Mouse (Mus musculus): ENCODE results near the gene Adora3. TPM values are rescaled to one million over a fixed set of nuclear protein-coding genes. Genes with fewer than 3 reads are reported as not detected.

The Adora3 gene
- polyA plus RNA-seq, 1 experiment from 2014 or later, result 0.43 TPM

DNA sequence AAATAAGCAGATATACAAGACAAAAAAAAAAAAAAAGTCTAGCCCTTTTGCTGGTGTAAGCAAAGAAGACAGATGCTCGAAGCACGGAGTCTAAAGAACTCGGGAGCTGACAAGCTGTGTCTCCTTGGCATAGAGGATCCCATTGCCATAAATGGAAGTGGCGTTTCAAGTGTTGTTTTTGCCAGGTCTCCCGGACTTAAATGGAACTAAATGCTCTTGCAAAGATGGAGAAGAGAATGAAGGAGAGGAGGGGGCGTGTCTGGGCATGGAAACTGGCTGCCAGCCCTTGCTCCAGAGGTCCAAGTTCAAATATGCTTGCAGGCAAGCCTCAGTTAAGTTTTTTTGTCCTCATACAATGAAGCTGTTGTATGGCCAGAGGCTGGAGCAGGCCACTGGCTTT, 1.4 kb downstream of the Adora3 start:
- Histone ChIP-seq H3K9me3 (ENCODE audit: control insufficient read depth) (no peaks in the 10 kb centered on the region), H3K27ac (ENCODE audit: low read depth, low read length) (no peak overlapping the region), H3K4me1 (replicated peaks; ENCODE audit: control insufficient read depth, insufficient read depth, low read length) (peaks cover 6% of the 10 kb centered on the region; the same call in 1 of the 2 replicates), H3K4me3 (ENCODE audit: low read depth, low read length) (no peak overlapping the region), H3K9ac (ENCODE audit: low read depth, low read length) (no peak overlapping the region), H3K36me3 (ENCODE audit: control insufficient read depth, insufficient read depth) (no peaks in the 10 kb centered on the region), H3K27me3 (replicated peaks; ENCODE audit: control insufficient read depth, insufficient read depth, low read length) (no peaks in the 10 kb centered on the region), H3K4me2 (replicated peaks; ENCODE audit: low read depth) (no peak overlapping the region)
- no peak for TF ChIP-seq CTCF (IDR thresholded peaks at IDR 0.05; ENCODE audit: low read depth)
- WGBS, result 42% methylated on average over 6 of the region's 6 CpGs
- no peak for ATAC-seq

DNA sequence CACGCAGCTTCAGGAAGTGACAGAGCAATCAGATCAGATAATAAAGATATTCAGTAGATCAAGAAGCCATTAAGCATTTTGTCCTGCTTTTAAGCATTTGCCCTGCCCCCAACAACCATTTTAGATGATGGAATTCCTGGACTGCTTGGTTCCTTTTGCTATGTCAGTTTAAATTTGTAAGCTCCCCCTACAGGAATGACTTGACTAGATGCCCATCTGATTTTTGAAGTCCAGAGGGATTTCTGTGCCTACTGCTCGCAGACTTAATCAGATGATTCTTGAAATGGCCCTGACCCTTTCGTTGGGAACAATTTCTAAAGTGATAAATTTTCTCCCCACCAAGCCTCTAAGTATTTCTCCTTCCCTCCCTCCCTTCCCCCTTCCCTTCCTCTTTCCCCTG, 1.9 kb downstream of the Adora3 start:
- ATAC-seq, result no peak

DNA sequence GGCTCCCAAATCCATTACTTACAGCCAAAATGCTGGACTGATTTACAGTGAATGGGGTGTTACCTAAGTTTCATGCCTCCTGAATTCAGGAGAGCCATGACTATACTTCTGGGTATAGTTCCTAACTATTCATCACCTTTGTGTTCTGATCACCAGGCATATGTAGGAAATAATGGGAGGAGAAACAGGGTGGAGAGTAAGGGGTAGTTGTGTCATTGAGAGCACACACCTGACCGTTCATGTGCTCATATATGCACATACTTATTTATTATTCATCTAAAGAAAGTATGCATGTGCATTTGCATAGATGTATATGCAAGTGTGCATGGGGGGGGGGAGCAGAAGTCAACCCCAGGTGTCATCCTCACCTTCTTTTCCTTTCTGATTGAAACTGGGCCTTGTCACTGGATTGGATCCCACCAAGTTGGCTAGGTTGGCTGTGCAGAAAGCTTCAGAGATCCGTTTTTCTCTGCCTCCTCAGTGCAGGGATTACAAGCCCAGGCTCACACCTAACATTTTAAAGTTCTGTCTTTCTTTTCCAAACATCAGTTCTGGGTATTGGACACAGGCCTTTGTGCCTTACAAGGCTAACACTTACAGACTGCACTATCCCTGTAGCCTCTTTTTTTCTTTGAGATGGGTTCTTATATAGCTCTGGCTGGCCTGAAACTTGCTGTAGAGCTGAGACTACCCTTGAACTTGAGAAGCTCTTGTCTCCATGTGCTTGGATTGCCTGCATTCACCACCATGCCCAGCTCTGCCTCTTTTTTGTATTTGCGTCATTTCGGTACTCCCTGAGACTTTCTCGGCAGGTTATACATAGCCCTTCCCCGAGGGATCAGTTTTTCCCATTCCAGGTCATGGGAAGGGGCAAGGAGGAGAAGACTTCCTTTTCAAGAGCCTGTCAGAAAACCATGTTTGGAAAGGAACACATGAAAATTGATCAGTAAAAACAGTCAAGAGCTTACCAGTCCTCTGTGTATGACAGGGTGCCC, 3.1 kb downstream of the Adora3 start:
- Histone ChIP-seq H3K36me3 (ENCODE audit: control insufficient read depth, insufficient read depth) (no peaks in the 10 kb centered on the region), H3K4me3 (ENCODE audit: low read depth, low read length) (no peak overlapping the region), H3K27ac (ENCODE audit: low read depth, low read length) (no peak overlapping the region), H3K27me3 (replicated peaks; ENCODE audit: control insufficient read depth, insufficient read depth, low read length) (no peaks in the 10 kb centered on the region), H3K9me3 (ENCODE audit: control insufficient read depth) (no peaks in the 10 kb centered on the region), H3K4me2 (replicated peaks; ENCODE audit: low read depth) (no peak overlapping the region), H3K9ac (ENCODE audit: low read depth, low read length) (no peak overlapping the region), H3K4me1 (replicated peaks; ENCODE audit: control insufficient read depth, insufficient read depth, low read length) (no peaks in the 10 kb centered on the region)
- WGBS, result 79% methylated on average over 6 of the region's 6 CpGs
- no peak for TF ChIP-seq CTCF (IDR thresholded peaks at IDR 0.05; ENCODE audit: low read depth)
- no peak for ATAC-seq

More for the DNA sequence above, 1.9 kb downstream of the Adora3 start:
- peaks cover 6% of the 10 kb centered on the region; the same call in 1 of the 2 replicates for H3K4me1 ChIP-seq (replicated peaks; ENCODE audit: control insufficient read depth, insufficient read depth, low read length)
- H3K9me3 ChIP-seq (ENCODE audit: control insufficient read depth), result no peaks in the 10 kb centered on the region
- no peak overlapping the region for H3K4me2 ChIP-seq (replicated peaks; ENCODE audit: low read depth)
- H3K27me3 ChIP-seq (replicated peaks; ENCODE audit: control insufficient read depth, insufficient read depth, low read length), result no peaks in the 10 kb centered on the region
- no peak overlapping the region for H3K27ac ChIP-seq (ENCODE audit: low read depth, low read length)
- TF ChIP-seq CTCF (IDR thresholded peaks at IDR 0.05; ENCODE audit: low read depth), result 0 out of 2 replicates have a peak, but pooled peaks have one; percentile 3
- 43% methylated on average over 3 of the region's 3 CpGs for WGBS
- no peak overlapping the region for H3K9ac ChIP-seq (ENCODE audit: low read depth, low read length)
- no peaks in the 10 kb centered on the region for H3K36me3 ChIP-seq (ENCODE audit: control insufficient read depth, insufficient read depth)
- H3K4me3 ChIP-seq (ENCODE audit: low read depth, low read length), result no peak overlapping the region

DNA sequence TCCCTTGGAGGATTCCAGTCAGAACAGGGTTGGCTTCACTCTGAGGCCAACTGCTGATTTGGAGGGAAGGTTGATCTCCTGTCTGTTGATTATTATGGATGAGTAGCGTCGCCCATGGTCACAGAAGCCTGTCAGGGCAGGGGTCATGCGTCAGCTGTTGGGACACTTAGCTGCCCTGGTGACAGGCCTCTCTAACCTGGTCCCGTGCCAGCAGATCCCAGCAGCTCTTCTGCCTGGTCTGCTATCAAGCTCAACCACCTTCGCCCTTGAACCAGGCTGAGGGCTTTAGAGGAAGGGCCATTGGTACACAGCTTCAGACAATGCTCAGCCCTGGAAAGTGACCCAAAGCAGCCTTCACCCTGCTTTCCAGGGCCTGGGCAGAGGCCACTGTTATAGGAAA, 5.4 kb downstream of the Adora3 start:
- Histone ChIP-seq H3K4me3 (ENCODE audit: low read depth, low read length) (no peak overlapping the region), H3K4me2 (replicated peaks; ENCODE audit: low read depth) (no peak overlapping the region), H3K9ac (ENCODE audit: low read depth, low read length) (no peak overlapping the region), H3K4me1 (replicated peaks; ENCODE audit: control insufficient read depth, insufficient read depth, low read length) (no peaks in the 10 kb centered on the region), H3K27ac (ENCODE audit: low read depth, low read length) (no peak overlapping the region), H3K27me3 (replicated peaks; ENCODE audit: control insufficient read depth, insufficient read depth, low read length) (no peaks in the 10 kb centered on the region), H3K36me3 (ENCODE audit: control insufficient read depth, insufficient read depth) (no peaks in the 10 kb centered on the region), H3K9me3 (ENCODE audit: control insufficient read depth) (no peaks in the 10 kb centered on the region)
- 70% methylated on average over 5 of the region's 5 CpGs for WGBS
- ATAC-seq, result no peak
- TF ChIP-seq CTCF (IDR thresholded peaks at IDR 0.05; ENCODE audit: low read depth), result no peak

DNA sequence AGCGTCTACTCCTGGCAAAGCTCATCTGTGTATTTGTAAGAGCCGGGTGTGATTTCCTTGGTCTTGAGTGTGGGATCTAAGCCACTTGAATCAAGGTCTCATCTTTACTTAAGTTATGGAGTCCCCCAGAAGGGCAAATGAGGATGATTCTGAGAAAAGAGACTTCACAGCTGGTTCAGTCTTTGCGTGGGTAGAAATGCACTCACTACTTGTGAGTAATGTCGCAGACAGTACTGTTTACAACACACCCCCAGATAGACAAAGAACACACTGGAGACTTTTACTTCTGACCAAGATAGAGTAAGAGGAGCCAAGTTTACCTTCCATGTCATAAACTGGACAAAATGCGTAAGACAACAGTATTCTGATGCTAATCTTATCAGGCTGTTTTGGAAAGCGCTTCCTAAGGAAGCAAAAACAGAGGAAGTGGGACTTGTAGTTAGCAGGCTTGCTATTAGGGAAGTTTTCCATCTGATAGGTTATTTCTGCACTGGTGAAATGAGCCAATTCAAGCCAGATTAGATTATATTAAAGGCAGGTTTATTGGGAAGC, 6.7 kb downstream of the Adora3 start:
- 64% methylated on average over 6 of the region's 6 CpGs for WGBS
- no peak for TF ChIP-seq CTCF (IDR thresholded peaks at IDR 0.05; ENCODE audit: low read depth)
- no peak for ATAC-seq
- Histone ChIP-seq H3K9ac (ENCODE audit: low read depth, low read length) (no peak overlapping the region), H3K4me2 (replicated peaks; ENCODE audit: low read depth) (no peak overlapping the region), H3K9me3 (ENCODE audit: control insufficient read depth) (no peaks in the 10 kb centered on the region), H3K4me3 (ENCODE audit: low read depth, low read length) (no peak overlapping the region), H3K36me3 (ENCODE audit: control insufficient read depth, insufficient read depth) (no peaks in the 10 kb centered on the region), H3K27me3 (replicated peaks; ENCODE audit: control insufficient read depth, insufficient read depth, low read length) (no peaks in the 10 kb centered on the region), H3K4me1 (replicated peaks; ENCODE audit: control insufficient read depth, insufficient read depth, low read length) (no peaks in the 10 kb centered on the region), H3K27ac (ENCODE audit: low read depth, low read length) (no peak overlapping the region)

DNA sequence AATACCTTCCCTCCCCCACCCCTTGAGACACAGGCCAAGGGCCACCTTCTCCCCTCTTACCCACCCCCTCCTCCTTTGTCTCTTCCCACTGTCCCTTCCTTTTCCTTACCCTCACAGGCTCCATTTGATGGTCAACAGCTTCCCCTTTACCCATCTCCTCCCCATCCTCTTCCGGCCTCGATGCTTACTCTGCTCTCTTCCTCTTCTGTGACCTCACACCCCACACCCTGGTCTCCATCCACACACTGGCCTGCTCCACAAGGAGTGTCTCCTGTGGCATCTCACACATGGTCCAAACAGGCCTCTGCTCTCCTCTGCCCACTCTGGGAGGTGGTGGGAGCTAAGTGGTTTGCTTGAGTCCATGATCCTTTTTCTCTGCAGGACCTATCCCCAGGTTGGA, 7.3 kb downstream of the Adora3 start:
- no peak overlapping the region for H3K27ac ChIP-seq (ENCODE audit: low read depth, low read length)

More for the DNA sequence above, 7.3 kb downstream of the Adora3 start:
- 93% methylated on average over 2 of the region's 2 CpGs for WGBS
- no peak for TF ChIP-seq CTCF (IDR thresholded peaks at IDR 0.05; ENCODE audit: low read depth)
- no peaks in the 10 kb centered on the region for H3K4me1 ChIP-seq (replicated peaks; ENCODE audit: control insufficient read depth, insufficient read depth, low read length)
- no peak overlapping the region for H3K4me2 ChIP-seq (replicated peaks; ENCODE audit: low read depth)
- H3K4me3 ChIP-seq (ENCODE audit: low read depth, low read length), result no peak overlapping the region
- no peak for ATAC-seq
- no peak overlapping the region for H3K9ac ChIP-seq (ENCODE audit: low read depth, low read length)
- no peaks in the 10 kb centered on the region for H3K36me3 ChIP-seq (ENCODE audit: control insufficient read depth, insufficient read depth)
- H3K27me3 ChIP-seq (replicated peaks; ENCODE audit: control insufficient read depth, insufficient read depth, low read length), result no peaks in the 10 kb centered on the region
- H3K9me3 ChIP-seq (ENCODE audit: control insufficient read depth), result no peaks in the 10 kb centered on the region

Measured in intestine, postnatal 0 days (tissue).